Mouse (Mus musculus) kidney, adult 2 months (tissue): ENCODE measurements around the gene Triml1.

Source experiments
- CTCF ChIP-seq: fragments of 200-500 bp; conservative IDR thresholded peaks from 2 replicates; pipeline ENCODE4 v1.5.1; 2011; ENCODE audit warnings: low read depth, mild to moderate bottlenecking, control low read depth, low read length, moderate library complexity, mixed read lengths; ENCODE audit not compliant: insufficient read depth, insufficient read length
- POLR2A ChIP-seq: fragments of 200-500 bp; IDR thresholded peaks from one replicate; pipeline ENCODE4 v1.6.1; 2011; ENCODE audit warnings: low read depth, low read length, control low read depth

DNA sequence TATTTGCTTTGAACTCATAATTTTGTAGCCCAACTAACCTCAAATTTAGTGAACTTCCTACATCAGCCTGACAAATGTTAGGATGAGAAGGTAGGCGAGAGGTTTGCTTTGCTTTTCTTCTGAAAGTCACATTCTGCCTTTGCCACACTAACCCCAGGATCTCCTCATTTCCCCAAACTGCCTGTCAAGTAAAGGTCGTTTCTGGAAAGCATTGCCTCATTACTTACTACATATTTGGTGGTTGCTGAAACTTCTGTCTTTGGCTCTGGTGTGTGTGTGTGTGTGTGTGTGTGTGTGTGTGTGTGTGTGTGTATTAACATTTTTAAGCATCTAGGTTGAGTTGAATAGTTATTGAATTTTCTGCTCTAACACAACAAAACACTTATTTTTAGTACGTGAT lies 23.2 kb upstream of the Triml1 start:
- TF ChIP-seq CTCF (no peak), POLR2A (no peak)
